Mouse (Mus musculus) heart, embryonic 15.5 days (tissue): Measurements from ENCODE around the gene Zbtb5. TPM values are rescaled to one million over a fixed set of nuclear protein-coding genes. Genes with fewer than 3 reads are reported as not detected.
"Not testable (repeated sequence)": the region's sequence is repeated elsewhere in the genome, so short reads cannot be mapped to it uniquely, and the experiment has no call there.

Source experiments
- ATAC-seq: fragments of 200-750 bp; cut with Nextera tagmentation; replicated peaks from 2 replicates; pipeline ENCODE4 v1.8.0; 2017; ENCODE audit warnings: low read depth, moderate TSS enrichment; ENCODE audit not compliant: insufficient number of reproducible peaks, insufficient read depth, low FRiP score
- H3K27ac ChIP-seq: fragments of 300-500 bp; sonication (generic); 2 replicates; pipeline ENCODE4 v1.5.1; 2015; ENCODE audit warnings: mild to moderate bottlenecking, inconsistent platforms
- H3K27me3 ChIP-seq: fragments of 300-500 bp; sonication (generic); 2 replicates; pipeline ENCODE4 v1.6.1; 2015; ENCODE audit warnings: inconsistent platforms
- H3K36me3 ChIP-seq: fragments of 300-500 bp; sonication (generic); 2 replicates; pipeline ENCODE4 v1.6.1; 2015; ENCODE audit warnings: mild to moderate bottlenecking, inconsistent platforms
- H3K4me1 ChIP-seq: fragments of 300-500 bp; sonication (generic); replicated peaks from 2 replicates; pipeline ENCODE4 v1.6.1; 2015; ENCODE audit warnings: inconsistent platforms
- H3K4me2 ChIP-seq: fragments of 300-500 bp; sonication (generic); 2 replicates; pipeline ENCODE4 v1.6.1; 2015; ENCODE audit warnings: inconsistent platforms, mild to moderate bottlenecking, moderate library complexity
- H3K4me3 ChIP-seq: fragments of 300-500 bp; sonication (generic); 2 replicates; pipeline ENCODE4 v1.5.1; 2015; ENCODE audit warnings: mild to moderate bottlenecking, inconsistent platforms
- H3K9ac ChIP-seq: fragments of 300-500 bp; sonication (generic); 2 replicates; pipeline ENCODE4 v1.6.1; 2015; ENCODE audit warnings: mild to moderate bottlenecking, inconsistent platforms
- H3K9me3 ChIP-seq: fragments of 300-500 bp; sonication (generic); replicated peaks from 2 replicates; pipeline ENCODE4 v1.6.1; 2016; ENCODE audit warnings: inconsistent platforms
- WGBS: fragments of 180-500 bp; shearing (Covaris S2); methylation state at CpG from one replicate; pipeline ENCODE4 v1.1.7; 2015; ENCODE audit warnings: mixed read lengths; 5-methylcytosine and 5-hydroxymethylcytosine counted together
- polyA plus RNA-seq: library from polyadenylated mRNA; unstranded; fragments of >200 nt; fragmentation: Nextera tagmentation; extraction: Ambion mirVana; gene quantifications from 2 replicates; pipeline ENCODE4 v1.2.1, GENCODE M21; 2015

Gene Zbtb5
- polyA plus RNA-seq, 1 experiment from 2014 or later: 12.5 TPM

- no peaks in the 10 kb centered on the region for H3K27me3 ChIP-seq
- no peak overlapping the region for H3K27ac ChIP-seq
- H3K4me3 ChIP-seq: no peak overlapping the region
- peaks cover 11% of the 10 kb centered on the region for H3K4me1 ChIP-seq
- WGBS: 65% methylated on average over 3 of the region's 3 CpGs
- H3K36me3 ChIP-seq: no peaks in the 10 kb centered on the region
- H3K9me3 ChIP-seq: no peaks in the 10 kb centered on the region
- H3K9ac ChIP-seq: no peak overlapping the region
- ATAC-seq: no peak
- H3K4me2 ChIP-seq: no peak overlapping the region
Observed at GRCm38 (mm10) chr4:45005452-45005851, 6.8 kb downstream of the Zbtb5 start.

- H3K4me3 ChIP-seq: no peak overlapping the region
- no peak for ATAC-seq
- 87% methylated on average over 6 of the region's 6 CpGs for WGBS
Observed at GRCm38 (mm10) chr4:45000001-45000400, 12.2 kb downstream of the Zbtb5 start.

DNA sequence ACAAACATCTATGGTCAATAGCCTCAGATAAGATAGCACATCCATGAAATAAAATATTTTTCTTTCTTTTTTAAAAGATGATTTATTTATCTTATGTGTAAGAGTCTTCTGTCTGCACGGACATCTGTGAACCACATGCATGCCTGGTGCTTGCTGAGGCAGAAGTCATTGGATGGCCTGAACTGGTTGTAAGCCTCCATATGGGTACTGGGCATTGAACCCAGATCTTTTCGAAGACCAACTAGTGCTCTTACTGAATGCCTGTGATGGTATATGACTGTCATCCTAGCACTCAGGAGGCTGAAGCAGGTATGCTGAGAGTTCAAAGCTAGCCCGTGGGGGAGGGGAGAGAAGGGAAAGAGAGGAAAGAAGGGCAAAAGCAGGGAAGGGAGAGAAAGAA lies 14.1 kb downstream of the Zbtb5 start:
- WGBS: 70% methylated on average over 3 of the region's 3 CpGs
- H3K4me2 ChIP-seq: no peak overlapping the region
- H3K36me3 ChIP-seq: peaks cover 17% of the 10 kb centered on the region
- no peak overlapping the region for H3K4me3 ChIP-seq
- H3K27ac ChIP-seq: no peak overlapping the region
- no peaks in the 10 kb centered on the region for H3K27me3 ChIP-seq
- no peak for ATAC-seq
- H3K9ac ChIP-seq: no peak overlapping the region
- H3K9me3 ChIP-seq: no peaks in the 10 kb centered on the region
- no peaks in the 10 kb centered on the region; the same call in 1 of the 2 replicates for H3K4me1 ChIP-seq

More at GRCm38 (mm10) chr4:45000001-45000400, 12.2 kb downstream of the Zbtb5 start:
- H3K27ac ChIP-seq: no peak overlapping the region
- peaks cover 2% of the 10 kb centered on the region for H3K36me3 ChIP-seq
- H3K4me2 ChIP-seq: no peak overlapping the region
- no peaks in the 10 kb centered on the region for H3K27me3 ChIP-seq
- H3K4me1 ChIP-seq: no peaks in the 10 kb centered on the region; the same call in 1 of the 2 replicates
- H3K9ac ChIP-seq: no peak overlapping the region
- no peaks in the 10 kb centered on the region for H3K9me3 ChIP-seq

GRCm38 (mm10) chr4:44994776-44995175 lies 17.4 kb downstream of the Zbtb5 start:
- WGBS: 78% methylated on average over 18 of the region's 18 CpGs
- no peak overlapping the region for H3K4me2 ChIP-seq
- no peak overlapping the region for H3K9ac ChIP-seq
- H3K4me3 ChIP-seq: no peak overlapping the region
- no peaks in the 10 kb centered on the region for H3K9me3 ChIP-seq
- no peaks in the 10 kb centered on the region; the same call in 1 of the 2 replicates for H3K4me1 ChIP-seq
- ATAC-seq: no peak
- peaks cover 38% of the 10 kb centered on the region for H3K36me3 ChIP-seq
- H3K27me3 ChIP-seq: no peaks in the 10 kb centered on the region
- no peak overlapping the region for H3K27ac ChIP-seq

DNA sequence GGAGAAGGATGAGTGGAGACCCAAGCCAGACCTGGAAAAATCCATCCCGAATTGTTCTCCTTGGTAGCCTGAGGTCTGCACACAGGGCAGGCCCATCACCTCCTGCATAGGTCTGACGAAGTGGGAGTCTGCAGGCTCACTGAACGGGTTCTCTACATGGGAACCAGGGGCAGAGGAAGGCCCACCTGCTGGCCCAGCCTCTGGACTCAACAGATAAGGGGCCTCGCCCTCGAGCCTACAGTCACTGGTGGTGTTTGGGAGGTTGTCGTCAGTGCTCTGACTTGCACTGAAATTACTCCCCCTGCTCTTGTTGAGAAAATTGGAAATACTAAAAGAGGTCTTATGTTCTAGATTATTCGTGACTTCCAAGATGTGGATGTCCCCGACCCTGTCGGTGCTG lies 18.4 kb downstream of the Zbtb5 start:
- Histone ChIP-seq H3K4me2 (no peak overlapping the region), H3K9me3 (no peaks in the 10 kb centered on the region), H3K9ac (no peak overlapping the region), H3K4me3 (no peak overlapping the region), H3K4me1 (no peaks in the 10 kb centered on the region; the same call in 1 of the 2 replicates), H3K27ac (no peak overlapping the region), H3K36me3 (peaks cover 47% of the 10 kb centered on the region), H3K27me3 (no peaks in the 10 kb centered on the region)
- WGBS: 82% methylated on average over 9 of the region's 9 CpGs
- ATAC-seq: no peak

DNA sequence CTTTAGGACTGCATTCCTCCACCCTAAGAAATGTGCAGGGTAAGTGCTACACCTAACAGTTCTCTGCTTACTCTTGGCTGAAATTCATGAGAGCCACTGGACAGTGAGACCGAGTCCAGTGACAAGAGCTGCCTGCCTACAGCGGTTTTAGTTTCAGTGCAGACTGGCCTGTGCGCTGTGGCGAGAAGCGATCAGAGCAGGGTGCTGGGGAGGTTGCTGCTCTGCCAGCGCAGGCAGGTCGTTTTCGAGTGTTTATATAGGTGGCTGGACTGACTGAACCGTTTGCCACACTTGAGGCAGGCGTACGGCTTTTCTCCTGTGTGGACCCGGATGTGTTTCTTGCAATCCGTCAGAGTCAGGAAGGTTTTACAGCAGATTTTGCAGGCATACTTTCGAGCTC lies 19.0 kb downstream of the Zbtb5 start:
- H3K4me3 ChIP-seq, H3K4me2 ChIP-seq, H3K27me3 ChIP-seq, H3K27ac ChIP-seq, ATAC-seq, H3K9ac ChIP-seq, H3K4me1 ChIP-seq, H3K9me3 ChIP-seq: not testable (repeated sequence)
- 82% methylated on average over 14 of the region's 14 CpGs for WGBS
- peaks cover 51% of the 10 kb centered on the region for H3K36me3 ChIP-seq

GRCm38 (mm10) chr4:44992330-44992729 lies 19.9 kb downstream of the Zbtb5 start:
- not testable (repeated sequence) for H3K4me3 ChIP-seq, H3K27ac ChIP-seq, H3K27me3 ChIP-seq, H3K9me3 ChIP-seq, H3K4me1 ChIP-seq, ATAC-seq, H3K4me2 ChIP-seq, H3K9ac ChIP-seq
- WGBS: 89% methylated on average over 11 of the region's 11 CpGs
- H3K36me3 ChIP-seq: peaks cover 58% of the 10 kb centered on the region

DNA sequence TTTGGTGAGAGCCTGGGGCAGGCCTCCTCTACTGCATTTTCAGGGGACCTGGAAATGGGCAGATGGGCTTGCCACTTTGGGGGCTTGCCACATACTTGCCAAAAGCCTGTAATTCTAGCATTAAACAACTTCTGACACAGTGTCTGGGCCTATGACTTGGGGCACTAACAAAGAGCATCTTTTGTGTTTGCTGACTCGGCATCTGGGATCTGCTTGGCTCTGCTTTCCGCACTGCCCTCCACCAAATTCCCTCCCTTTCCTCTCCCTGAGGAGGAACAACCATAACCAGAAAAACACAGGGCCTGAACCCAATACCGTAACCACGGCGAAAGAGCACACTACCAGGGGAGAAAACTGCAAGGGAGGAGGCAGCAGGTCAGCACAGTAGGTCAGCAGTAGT lies 21.7 kb downstream of the Zbtb5 start:
- H3K4me3 ChIP-seq: no peak overlapping the region
- no peaks in the 10 kb centered on the region for H3K9me3 ChIP-seq
- 92% methylated on average over 5 of the region's 5 CpGs for WGBS
- ATAC-seq: no peak
- H3K36me3 ChIP-seq: peaks cover 70% of the 10 kb centered on the region
- H3K27ac ChIP-seq: no peak overlapping the region
- no peak overlapping the region for H3K9ac ChIP-seq
- H3K4me2 ChIP-seq: no peak overlapping the region
- H3K27me3 ChIP-seq: no peaks in the 10 kb centered on the region
- H3K4me1 ChIP-seq: no peaks in the 10 kb centered on the region

DNA sequence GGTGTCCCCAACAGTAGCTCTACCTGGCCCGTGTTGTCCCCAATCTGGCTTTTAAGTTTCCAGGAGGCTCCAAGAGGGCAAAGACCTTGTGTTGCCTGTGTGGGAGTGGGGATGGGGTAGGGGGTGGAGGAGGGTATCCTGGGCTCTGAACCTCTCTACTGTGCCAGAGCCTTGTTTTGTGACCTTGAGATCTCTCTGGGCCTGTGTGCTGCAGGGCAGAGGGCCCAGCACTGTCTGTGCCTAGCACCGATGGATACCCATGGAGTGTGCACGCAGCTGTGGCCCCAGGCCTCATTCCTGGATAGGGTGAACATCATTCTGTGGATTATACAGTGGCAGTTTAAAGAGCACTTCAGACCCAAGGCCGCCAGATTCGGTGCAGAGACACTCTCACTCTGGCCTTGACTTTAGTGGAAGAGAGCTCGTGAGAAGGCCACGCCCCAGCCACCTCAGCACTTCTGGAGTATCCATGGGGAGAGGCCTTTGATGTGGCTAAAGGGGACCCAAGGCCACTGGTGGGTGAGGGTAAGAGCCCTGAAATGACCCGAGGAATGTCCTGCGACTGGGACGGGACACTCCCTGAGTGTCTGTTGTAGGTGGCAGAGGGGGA lies 29.0 kb downstream of the Zbtb5 start:
- Histone ChIP-seq H3K4me1 (peaks cover 37% of the 10 kb centered on the region), H3K36me3 (peaks cover 32% of the 10 kb centered on the region), H3K9me3 (no peaks in the 10 kb centered on the region), H3K4me2 (peak overlapping the region; percentile 84), H3K27me3 (no peaks in the 10 kb centered on the region), H3K27ac (0 out of 2 replicates have a peak overlapping the region, but pooled peaks have one; percentile 14), H3K9ac (peak overlapping the region; percentile 19; the same call in 1 of the 2 replicates), H3K4me3 (peak overlapping the region; percentile 77)
- WGBS: 57% methylated on average over 10 of the region's 10 CpGs
- no peak for ATAC-seq

DNA sequence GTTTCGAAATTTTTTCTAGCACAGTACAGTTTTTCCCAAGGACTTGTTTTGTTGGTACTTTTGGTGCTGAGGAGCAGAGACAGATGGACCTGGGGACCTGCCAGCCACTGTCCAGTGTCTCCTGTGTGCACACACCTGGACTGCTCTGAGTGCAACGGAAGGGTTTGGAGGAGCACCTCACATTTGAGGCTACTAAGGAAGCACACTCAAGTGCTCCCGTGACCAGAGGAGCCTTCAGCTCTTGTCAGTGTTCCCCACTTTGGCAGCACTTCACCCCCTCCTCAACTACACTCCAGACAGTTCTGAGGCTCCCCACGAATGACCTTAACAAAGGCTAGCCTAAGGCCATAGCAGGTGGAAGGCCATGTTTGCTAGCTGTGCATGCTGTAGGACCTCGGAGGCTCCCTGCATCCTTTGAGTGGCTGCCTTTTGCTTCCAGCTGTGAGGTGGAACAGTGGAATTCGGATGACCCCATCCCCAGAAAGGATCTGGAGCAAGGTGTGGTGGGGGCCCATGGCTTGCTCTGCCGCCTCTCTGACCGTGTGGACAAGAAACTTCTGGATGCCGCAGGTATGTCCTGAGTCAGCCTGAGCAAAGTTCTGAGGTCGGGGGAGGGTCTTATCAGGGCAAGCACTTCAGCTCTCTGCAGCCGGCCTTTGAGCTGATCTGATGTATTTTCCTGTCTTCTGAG lies 29.6 kb downstream of the Zbtb5 start:
- Histone ChIP-seq H3K4me3 (peak overlapping the region; percentile 77), H3K9ac (peak overlapping the region; percentile 86), H3K27me3 (no peaks in the 10 kb centered on the region), H3K4me2 (peak overlapping the region; percentile 84), H3K9me3 (no peaks in the 10 kb centered on the region), H3K4me1 (peaks cover 37% of the 10 kb centered on the region), H3K36me3 (peaks cover 27% of the 10 kb centered on the region), H3K27ac (no peak overlapping the region)
- no peak for ATAC-seq
- 56% methylated on average over 11 of the region's 11 CpGs for WGBS

DNA sequence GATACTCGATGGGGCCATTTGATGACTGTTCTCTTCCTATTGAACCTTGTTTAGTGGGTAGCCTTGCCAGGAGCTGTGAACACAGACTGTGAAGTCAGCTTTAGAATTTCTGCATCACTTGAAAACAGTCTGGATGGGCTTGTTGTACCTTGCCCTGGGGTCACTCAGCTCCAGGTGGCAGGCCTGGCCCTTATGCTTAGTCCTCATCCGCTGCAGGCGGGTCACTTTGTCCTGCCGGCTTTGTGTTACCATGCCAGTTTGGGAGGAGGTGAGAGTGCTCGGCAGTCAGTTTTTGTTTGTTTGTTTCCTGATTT lies 30.3 kb downstream of the Zbtb5 start:
- Histone ChIP-seq H3K27ac (peak overlapping the region; percentile 89), H3K36me3 (peaks cover 21% of the 10 kb centered on the region), H3K9ac (peak overlapping the region; percentile 86), H3K4me3 (peak overlapping the region; percentile 77), H3K4me2 (peak overlapping the region; percentile 84), H3K27me3 (no peaks in the 10 kb centered on the region), H3K9me3 (no peaks in the 10 kb centered on the region), H3K4me1 (peaks cover 37% of the 10 kb centered on the region)
- 30% methylated on average over 5 of the region's 5 CpGs for WGBS
- no peak for ATAC-seq
